Mouse (Mus musculus) kidney, embryonic 16.5 days (tissue): ENCODE results near the gene Egfl7. TPM values are rescaled to one million over a fixed set of nuclear protein-coding genes. Genes with fewer than 3 reads are reported as not detected.

Experiments
- ATAC-seq: fragments of 200-750 bp; cut with Nextera tagmentation; 2 replicates; pipeline ENCODE4 v1.8.0; 2017; ENCODE audit warnings: moderate TSS enrichment; ENCODE audit not compliant: low FRiP score, low TSS enrichment
- H3K27ac ChIP-seq: fragments of 300-500 bp; sonication (generic); 2 replicates; pipeline ENCODE4 v1.5.1; 2014; ENCODE audit warnings: low read length
- H3K27me3 ChIP-seq: fragments of 300-500 bp; sonication (generic); 2 replicates; pipeline ENCODE4 v1.6.1; 2014; ENCODE audit warnings: low read length, control low read depth, mixed read lengths; ENCODE audit not compliant: insufficient read depth
- H3K36me3 ChIP-seq: fragments of 300-500 bp; sonication (generic); 2 replicates; pipeline ENCODE4 v1.6.1; 2014; ENCODE audit warnings: low read length, control low read depth, mixed read lengths; ENCODE audit not compliant: insufficient read depth
- H3K4me1 ChIP-seq: fragments of 300-500 bp; sonication (generic); 2 replicates; pipeline ENCODE4 v1.6.1; 2014; ENCODE audit warnings: low read length, control low read depth, mixed read lengths; ENCODE audit not compliant: insufficient read depth
- H3K4me2 ChIP-seq: fragments of 300-500 bp; sonication (generic); replicated peaks from 2 replicates; pipeline ENCODE4 v1.6.1; 2014; ENCODE audit warnings: low read depth, low read length
- H3K4me3 ChIP-seq: fragments of 300-500 bp; sonication (generic); 2 replicates; pipeline ENCODE4 v1.5.1; 2014; ENCODE audit warnings: mild to moderate bottlenecking, low read length
- H3K9ac ChIP-seq: fragments of 300-500 bp; sonication (generic); replicated peaks from 2 replicates; pipeline ENCODE4 v1.6.1; 2014; ENCODE audit warnings: low read length
- H3K9me3 ChIP-seq: fragments of 300-500 bp; sonication (generic); 2 replicates; pipeline ENCODE4 v1.6.1; 2016; ENCODE audit warnings: low read length, control low read depth
- WGBS: fragments of 180-500 bp; shearing (Covaris S2); extraction: QIAGEN DNeasy Blood & Tissue Kit; methylation state at CpG from one replicate; pipeline ENCODE4 v1.1.7; 2014; 5-methylcytosine and 5-hydroxymethylcytosine counted together
- polyA plus RNA-seq: library from polyadenylated mRNA; unstranded; fragments of >200 nt; fragmentation: Nextera tagmentation; extraction: Ambion mirVana; gene quantifications from 2 replicates; pipeline ENCODE4 v1.2.1, GENCODE M21; 2015

Egfl7 gene
- polyA plus RNA-seq, 1 experiment from 2014 or later, result 266 TPM

DNA sequence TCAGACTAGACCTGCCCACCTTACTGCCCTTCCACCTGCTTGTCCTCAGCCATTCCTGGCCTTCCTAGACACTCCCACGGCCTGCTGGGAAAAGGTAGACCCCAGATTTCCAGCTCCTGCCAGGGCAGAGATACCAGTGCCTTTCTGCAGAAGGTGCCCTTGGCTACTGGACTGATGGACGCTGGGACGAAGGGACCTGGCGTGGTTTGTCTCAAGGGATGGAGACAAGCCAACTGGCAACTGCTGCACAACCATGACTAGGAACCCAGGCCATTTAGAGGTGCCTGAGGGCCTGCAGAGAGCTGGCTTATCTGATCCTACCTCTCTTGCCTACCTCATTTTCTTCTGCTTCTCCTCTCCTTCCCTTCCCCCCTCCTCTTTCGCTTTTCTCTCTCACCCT, 35.1 kb downstream of the Egfl7 start:
- H3K27me3 ChIP-seq, result no peaks in the 10 kb centered on the region
- no peak overlapping the region for H3K4me3 ChIP-seq
- H3K4me1 ChIP-seq, result no peaks in the 10 kb centered on the region
- H3K4me2 ChIP-seq, result no peak overlapping the region
- no peak overlapping the region for H3K9ac ChIP-seq
- no peak for ATAC-seq
- no peak overlapping the region for H3K27ac ChIP-seq
- WGBS, result 76% methylated on average over 5 of the region's 5 CpGs
- H3K36me3 ChIP-seq, result no peaks in the 10 kb centered on the region
- no peaks in the 10 kb centered on the region for H3K9me3 ChIP-seq

DNA sequence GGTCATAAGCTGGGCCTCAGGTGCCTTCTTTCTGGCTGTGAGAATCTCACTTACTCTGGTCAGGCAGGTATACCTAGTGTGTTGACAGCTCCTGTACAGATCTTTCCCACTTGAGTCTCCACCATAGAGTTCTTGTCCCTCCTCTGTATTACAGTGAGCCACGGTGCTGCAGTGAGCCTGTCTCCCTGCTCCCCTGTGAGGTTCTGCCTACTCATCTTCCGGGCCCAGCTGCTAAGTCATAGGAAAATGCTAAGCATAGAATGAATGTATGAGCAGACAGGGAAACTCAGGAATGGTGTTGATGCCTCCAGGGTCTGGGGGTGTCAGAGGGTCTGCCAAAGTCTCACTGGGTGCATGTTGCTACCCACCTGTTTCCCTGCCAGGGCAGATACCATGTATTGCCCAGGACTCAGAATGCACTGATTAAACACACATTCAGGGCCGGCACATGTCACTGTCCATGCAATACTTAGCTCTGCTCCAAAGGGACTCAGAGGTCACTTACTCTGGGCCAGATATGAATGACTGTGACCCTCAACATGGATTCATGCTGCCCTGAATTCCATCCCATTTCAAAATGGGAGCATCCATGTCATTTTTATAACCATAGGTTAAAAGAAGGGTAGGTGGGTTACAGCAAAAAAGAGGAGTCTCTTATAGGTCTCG, 35.8 kb downstream of the Egfl7 start:
- WGBS, result 91% methylated on average over 4 of the region's 4 CpGs
- no peak for ATAC-seq
- no peaks in the 10 kb centered on the region for H3K36me3 ChIP-seq
- no peaks in the 10 kb centered on the region for H3K9me3 ChIP-seq
- no peaks in the 10 kb centered on the region for H3K27me3 ChIP-seq
- no peak overlapping the region for H3K27ac ChIP-seq
- no peaks in the 10 kb centered on the region for H3K4me1 ChIP-seq
- no peak overlapping the region for H3K9ac ChIP-seq
- no peak overlapping the region for H3K4me3 ChIP-seq
- H3K4me2 ChIP-seq, result no peak overlapping the region

DNA sequence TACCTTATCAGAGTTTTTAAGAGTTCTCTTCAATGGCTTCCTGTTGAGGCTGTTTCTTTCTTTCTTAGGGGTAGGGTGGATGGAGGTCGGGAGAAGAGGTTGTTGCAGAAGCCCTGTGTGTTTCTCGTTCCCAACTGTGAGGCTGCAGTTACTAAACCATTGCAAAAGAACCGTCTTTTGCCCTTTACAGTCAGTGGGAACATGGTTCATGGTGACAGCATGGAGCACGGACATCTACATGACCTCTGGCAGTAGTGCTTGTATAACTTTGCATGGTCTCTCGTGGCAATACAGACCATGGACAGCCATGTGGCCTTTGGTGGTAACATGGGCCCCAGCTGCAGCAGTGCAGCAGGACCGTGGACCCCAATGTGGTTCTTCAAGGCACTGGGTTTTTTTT, 37.5 kb downstream of the Egfl7 start:
- Histone ChIP-seq H3K9ac (no peak overlapping the region), H3K27ac (no peak overlapping the region), H3K4me2 (no peak overlapping the region), H3K27me3 (no peaks in the 10 kb centered on the region), H3K4me1 (no peaks in the 10 kb centered on the region), H3K9me3 (no peaks in the 10 kb centered on the region), H3K4me3 (no peak overlapping the region), H3K36me3 (no peaks in the 10 kb centered on the region)
- ATAC-seq, result no peak
- 78% methylated on average over 6 of the region's 6 CpGs for WGBS

DNA sequence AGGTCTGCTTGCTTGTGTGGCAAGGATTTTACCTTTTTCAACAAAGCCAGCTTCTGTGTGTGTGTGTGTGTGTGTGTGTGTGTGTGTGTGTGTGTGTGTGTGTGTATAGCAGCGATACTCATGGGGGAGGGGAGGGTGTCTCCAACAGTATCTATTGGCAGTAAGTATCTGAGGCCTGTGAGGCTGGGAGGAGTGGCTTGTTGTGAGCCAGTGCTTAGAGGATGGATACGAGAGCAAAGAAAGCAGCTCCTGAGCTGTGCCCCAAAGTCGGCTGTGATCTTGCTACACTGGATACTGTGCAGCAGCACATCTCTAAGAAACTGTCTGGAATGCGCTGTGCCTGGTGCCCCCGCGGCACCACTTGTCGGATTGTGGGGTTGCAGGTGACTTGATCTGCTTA, 38.1 kb downstream of the Egfl7 start:
- H3K27ac ChIP-seq, result no peak overlapping the region
- no peaks in the 10 kb centered on the region for H3K4me1 ChIP-seq
- no peaks in the 10 kb centered on the region for H3K9me3 ChIP-seq
- no peaks in the 10 kb centered on the region for H3K36me3 ChIP-seq
- ATAC-seq, result no peak
- H3K4me2 ChIP-seq, result no peak overlapping the region
- H3K27me3 ChIP-seq, result no peaks in the 10 kb centered on the region
- WGBS, result 63% methylated on average over 7 of the region's 7 CpGs
- no peak overlapping the region for H3K9ac ChIP-seq
- no peak overlapping the region for H3K4me3 ChIP-seq

DNA sequence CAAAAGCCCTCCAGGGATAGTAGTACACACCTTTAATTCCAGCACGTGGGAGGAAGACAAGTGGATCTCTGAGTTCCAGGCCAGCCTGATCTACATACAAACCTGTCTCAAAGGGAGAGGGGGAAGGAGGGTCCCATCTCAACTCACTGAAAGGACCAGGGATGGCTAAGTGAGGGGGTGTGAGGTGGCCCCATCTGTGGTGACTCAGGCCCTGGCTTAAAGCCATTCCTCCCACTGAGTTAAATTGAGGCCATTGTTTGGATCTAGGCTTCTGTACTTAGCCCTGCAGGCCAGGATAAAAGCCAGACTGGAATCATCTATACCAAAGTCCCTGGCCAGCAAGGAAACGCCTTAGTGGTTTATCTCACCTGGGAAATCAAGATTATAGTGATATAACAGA, 41.4 kb downstream of the Egfl7 start:
- Histone ChIP-seq H3K27me3 (no peaks in the 10 kb centered on the region), H3K27ac (no peak overlapping the region), H3K9me3 (no peaks in the 10 kb centered on the region), H3K36me3 (no peaks in the 10 kb centered on the region), H3K4me2 (no peak overlapping the region), H3K9ac (no peak overlapping the region), H3K4me1 (no peaks in the 10 kb centered on the region), H3K4me3 (no peak overlapping the region)
- no peak for ATAC-seq
- 36% methylated on average over 2 of the region's 2 CpGs for WGBS

DNA sequence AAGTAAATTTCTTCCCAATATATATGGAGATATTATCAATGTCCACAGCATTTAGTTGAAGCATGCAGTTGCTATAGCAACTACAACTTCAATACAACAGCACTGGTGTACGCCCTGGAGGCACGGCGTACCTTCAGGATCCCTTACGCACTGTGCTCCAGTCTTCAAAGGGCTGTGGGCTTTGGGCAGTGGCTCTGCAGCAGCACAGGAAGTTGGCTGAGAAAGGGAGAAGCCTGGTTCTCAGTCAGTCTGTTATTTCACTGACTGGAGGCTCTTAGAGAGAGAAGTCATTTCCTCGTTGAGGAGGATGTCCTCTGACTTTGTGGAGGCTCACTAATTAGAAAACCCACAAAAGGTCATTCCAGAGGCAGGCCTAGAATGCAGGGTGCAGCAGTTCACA, 43.2 kb downstream of the Egfl7 start:
- WGBS, result 47% methylated on average over 5 of the region's 5 CpGs
- Histone ChIP-seq H3K4me3 (no peak overlapping the region), H3K36me3 (no peaks in the 10 kb centered on the region), H3K9ac (no peak overlapping the region), H3K4me1 (peaks cover 5% of the 10 kb centered on the region; the same call in 1 of the 2 replicates), H3K27ac (no peak overlapping the region), H3K9me3 (no peaks in the 10 kb centered on the region), H3K27me3 (no peaks in the 10 kb centered on the region), H3K4me2 (no peak overlapping the region)
- no peak for ATAC-seq

DNA sequence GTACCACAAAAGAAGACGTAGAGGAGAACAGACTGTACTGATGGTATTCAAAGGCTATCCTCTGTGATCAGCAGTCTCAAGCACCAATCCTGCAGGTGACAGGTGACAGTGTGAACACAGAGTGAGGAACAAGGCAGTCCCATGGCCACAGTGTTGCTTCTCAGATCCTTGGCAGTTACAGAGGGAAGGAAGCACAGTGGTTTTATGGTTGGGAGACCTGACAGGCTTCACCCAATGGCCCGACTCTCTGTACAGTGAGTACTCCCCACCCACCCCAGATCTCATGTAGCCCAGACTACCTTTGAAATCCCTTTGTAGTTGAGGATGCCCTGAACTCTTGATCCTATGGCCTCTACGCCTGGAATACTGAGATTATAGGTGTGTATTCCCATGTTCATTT, 45.6 kb downstream of the Egfl7 start:
- Histone ChIP-seq H3K9me3 (no peaks in the 10 kb centered on the region), H3K27me3 (no peaks in the 10 kb centered on the region), H3K36me3 (no peaks in the 10 kb centered on the region), H3K9ac (no peak overlapping the region), H3K4me1 (peaks cover 18% of the 10 kb centered on the region), H3K4me2 (no peak overlapping the region), H3K27ac (no peak overlapping the region), H3K4me3 (no peak overlapping the region)
- WGBS, result 86% methylated on average over 3 of the region's 3 CpGs
- ATAC-seq, result no peak

DNA sequence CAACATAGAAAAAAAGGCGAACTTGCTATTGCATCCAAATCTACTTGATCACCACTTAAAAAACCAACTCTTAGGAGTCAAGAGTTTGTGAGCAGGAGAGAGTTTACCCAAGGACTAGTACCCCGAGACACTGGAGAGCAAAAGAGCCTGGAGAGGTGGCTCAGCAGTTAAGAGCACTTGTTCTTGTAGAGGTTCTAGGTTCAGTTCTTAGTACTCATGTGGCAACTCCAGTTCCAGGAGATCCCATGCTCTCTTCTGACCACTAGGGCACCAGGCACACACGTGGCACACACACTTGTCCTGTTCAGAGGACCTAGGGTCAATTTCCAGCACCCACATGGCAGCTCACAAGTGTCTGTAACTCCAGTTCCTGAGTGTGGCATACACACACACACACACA, 46.3 kb downstream of the Egfl7 start:
- no peak for ATAC-seq
- WGBS, result 75% methylated on average over 3 of the region's 3 CpGs
- H3K4me1 ChIP-seq, result peaks cover 23% of the 10 kb centered on the region

DNA sequence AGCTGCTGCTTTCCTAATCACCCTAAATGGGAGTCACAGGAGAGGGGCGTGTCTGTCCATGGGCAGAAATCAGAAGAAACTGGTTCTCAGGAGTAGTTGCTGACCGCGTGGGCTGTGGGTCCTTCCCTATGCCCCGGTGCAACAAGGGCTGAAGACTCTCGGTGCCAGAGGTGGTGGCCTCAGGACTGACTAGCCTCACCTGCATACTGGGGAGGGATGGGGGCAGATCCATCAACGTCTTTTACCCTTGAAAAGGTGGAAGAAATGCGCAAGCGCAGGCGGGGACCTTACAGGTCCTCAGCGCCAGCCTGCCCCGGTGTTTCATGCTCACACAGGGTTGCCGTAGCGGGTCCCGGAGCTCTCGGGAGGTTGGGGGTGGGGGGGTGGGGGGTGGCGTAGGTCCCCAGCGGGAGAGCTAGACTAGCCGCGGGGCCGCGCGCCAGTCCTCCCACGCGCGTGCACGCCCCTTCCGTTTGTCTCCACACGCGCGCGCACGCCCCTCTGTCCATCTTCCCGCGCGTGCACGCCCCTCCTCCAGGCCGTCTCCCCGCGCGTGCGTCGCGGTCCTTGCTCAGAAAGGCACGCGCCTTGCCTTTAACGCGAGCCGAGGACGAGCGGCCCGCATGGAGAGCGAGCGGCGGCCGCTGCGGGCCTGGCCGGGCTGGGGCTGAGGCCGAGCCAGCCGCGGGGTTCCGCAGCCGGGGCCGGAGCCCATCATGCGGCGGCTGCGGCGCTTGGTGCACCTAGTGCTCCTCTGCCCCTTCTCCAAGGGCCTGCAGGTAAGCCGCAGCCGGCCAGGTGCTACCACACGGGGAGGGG, 48.3 kb downstream of the Egfl7 start, which contains the start of gene Fam69b:
Gene Fam69b, plus strand, starts transcription at position 537 of the 819 bp plus-strand sequence.
- ATAC-seq, result peak; percentile 49
- no peaks in the 10 kb centered on the region for H3K36me3 ChIP-seq
- H3K4me1 ChIP-seq, result peaks cover 23% of the 10 kb centered on the region
- peak within 1 kb of the TSS; percentile 98 for H3K4me2 ChIP-seq
- WGBS, result under 1% methylated on average over 67 of the region's 70 CpGs
- peak within 1 kb of the TSS; percentile 63 for H3K27ac ChIP-seq
- peak within 1 kb of the TSS; percentile 93 for H3K9ac ChIP-seq
- H3K4me3 ChIP-seq, result peak within 1 kb of the TSS; percentile 71
- H3K9me3 ChIP-seq, result no peaks in the 10 kb centered on the region
- H3K27me3 ChIP-seq, result no peaks in the 10 kb centered on the region

More for the DNA sequence above, 46.3 kb downstream of the Egfl7 start:
- no peak overlapping the region for H3K27ac ChIP-seq
- H3K36me3 ChIP-seq, result no peaks in the 10 kb centered on the region
- H3K9ac ChIP-seq, result no peak overlapping the region
- no peak overlapping the region for H3K4me2 ChIP-seq
- H3K4me3 ChIP-seq, result no peak overlapping the region
- no peaks in the 10 kb centered on the region for H3K27me3 ChIP-seq
- H3K9me3 ChIP-seq, result no peaks in the 10 kb centered on the region
